Mouse (Mus musculus) ES-Bruce4 (cell line): Measurements from ENCODE around the gene Sh3rf1. TPM values are rescaled to one million over a fixed set of nuclear protein-coding genes. Genes with fewer than 3 reads are reported as not detected.

Experiments used
- H3K27ac ChIP-seq: 2 replicates; pipeline ENCODE4 v1.5.1; 2012; ENCODE audit warnings: low read length, inconsistent platforms; ENCODE audit not compliant: insufficient read depth
- H3K27me3 ChIP-seq: 2 replicates; pipeline ENCODE4 v1.6.1; 2012; ENCODE audit warnings: mild to moderate bottlenecking, low read length, inconsistent platforms; ENCODE audit not compliant: control insufficient read depth, poor library complexity, insufficient read depth, severe bottlenecking
- H3K36me3 ChIP-seq: 2 replicates; pipeline ENCODE4 v1.6.1; 2012; ENCODE audit warnings: inconsistent platforms, mild to moderate bottlenecking, low read length, moderate library complexity; ENCODE audit not compliant: control insufficient read depth, poor library complexity, insufficient read depth, severe bottlenecking
- H3K4me1 ChIP-seq: one replicate; pipeline ENCODE4 v1.8.1; 2011; ENCODE audit warnings: low read length; ENCODE audit not compliant: control insufficient read depth, insufficient read depth
- H3K4me3 ChIP-seq: 2 replicates; pipeline ENCODE4 v1.5.1; 2011; ENCODE audit warnings: low read depth, mild to moderate bottlenecking, low read length
- H3K9ac ChIP-seq: 2 replicates; pipeline ENCODE4 v1.6.1; 2012; ENCODE audit warnings: low read depth, mild to moderate bottlenecking, inconsistent platforms; ENCODE audit not compliant: poor library complexity, severe bottlenecking
- H3K9me3 ChIP-seq: replicated peaks from 2 replicates; pipeline ENCODE4 v1.6.1; 2012; ENCODE audit warnings: mild to moderate bottlenecking, low read length, inconsistent platforms; ENCODE audit not compliant: control insufficient read depth, poor library complexity, insufficient read depth, severe bottlenecking
- CTCF ChIP-seq: IDR thresholded peaks from one replicate; pipeline ENCODE4 v1.8.1; 2011; ENCODE audit warnings: low read depth, low read length
- EP300 ChIP-seq: IDR thresholded peaks from 2 replicates; pipeline ENCODE4 v1.6.1; 2011; ENCODE audit warnings: low read depth, low read length; ENCODE audit not compliant: insufficient read depth
- POLR2A ChIP-seq: IDR thresholded peaks from one replicate; pipeline ENCODE4 v1.8.1; 2011; ENCODE audit warnings: low read length; ENCODE audit not compliant: insufficient read depth
- polyA plus RNA-seq: library from polyadenylated mRNA; stranded (reverse); fragments of >200 nt; gene quantifications from 2 replicates; pipeline ENCODE4 v1.2.4, GENCODE M21; 2011; ENCODE audit warnings: low read depth; ENCODE audit not compliant: missing spikeins, insufficient read depth, insufficient read length

The Sh3rf1 gene
- polyA plus RNA-seq, 1 experiment, result 19.0 TPM

DNA sequence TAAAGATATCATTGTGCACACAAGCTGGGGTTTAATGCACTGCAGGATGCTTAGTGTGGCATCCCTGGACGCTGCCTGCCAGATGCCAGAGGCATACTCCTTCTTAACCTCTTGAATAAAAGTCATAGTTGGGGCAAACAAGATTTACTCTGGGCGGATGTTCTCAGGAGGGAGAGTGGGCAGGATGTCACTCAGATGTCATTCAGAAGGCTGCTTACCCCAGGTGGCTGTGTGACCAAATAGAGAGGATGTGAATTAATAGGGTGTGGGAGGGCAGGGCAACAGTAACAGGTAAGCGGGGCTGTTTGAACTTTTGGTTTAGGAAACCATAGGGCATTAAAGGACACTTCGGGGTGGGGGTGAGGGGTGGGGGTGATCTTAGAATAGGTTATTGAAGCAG is 37.7 kb downstream of the Sh3rf1 start:
- no peak overlapping the region for H3K27ac ChIP-seq
- no peak overlapping the region for H3K9ac ChIP-seq
- no peaks in the 10 kb centered on the region for H3K9me3 ChIP-seq
- H3K4me3 ChIP-seq, result no peak overlapping the region
- no peaks in the 10 kb centered on the region for H3K27me3 ChIP-seq
- no peaks in the 10 kb centered on the region for H3K36me3 ChIP-seq
- no peaks in the 10 kb centered on the region for H3K4me1 ChIP-seq
- TF ChIP-seq EP300, result no peak

DNA sequence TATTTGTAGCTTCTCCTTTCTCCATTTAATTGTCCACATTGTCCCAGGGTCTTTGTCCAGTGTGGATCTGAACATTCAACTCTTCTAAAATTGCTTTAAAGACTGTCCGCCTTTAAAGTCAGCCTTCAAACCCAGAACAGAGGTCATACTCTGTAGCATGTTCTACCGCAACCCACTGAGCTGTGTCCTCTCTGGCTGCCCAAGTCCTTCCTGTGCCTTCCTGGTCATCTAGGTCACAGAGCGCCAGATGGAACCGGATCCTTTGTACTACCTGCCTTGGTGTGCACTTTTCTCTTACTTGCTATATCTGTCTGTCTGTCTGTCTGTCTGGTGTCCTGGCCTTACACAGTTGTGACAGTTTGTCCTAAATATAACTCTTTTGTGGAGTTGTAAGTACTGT is 40.0 kb downstream of the Sh3rf1 start:
- H3K4me3 ChIP-seq, result no peak overlapping the region
- H3K36me3 ChIP-seq, result no peaks in the 10 kb centered on the region
- no peaks in the 10 kb centered on the region for H3K27me3 ChIP-seq
- no peak overlapping the region for H3K27ac ChIP-seq
- H3K9me3 ChIP-seq, result no peaks in the 10 kb centered on the region
- TF ChIP-seq CTCF (no peak), POLR2A (no peak), EP300 (no peak)
- H3K4me1 ChIP-seq, result no peaks in the 10 kb centered on the region
- H3K9ac ChIP-seq, result no peak overlapping the region

DNA sequence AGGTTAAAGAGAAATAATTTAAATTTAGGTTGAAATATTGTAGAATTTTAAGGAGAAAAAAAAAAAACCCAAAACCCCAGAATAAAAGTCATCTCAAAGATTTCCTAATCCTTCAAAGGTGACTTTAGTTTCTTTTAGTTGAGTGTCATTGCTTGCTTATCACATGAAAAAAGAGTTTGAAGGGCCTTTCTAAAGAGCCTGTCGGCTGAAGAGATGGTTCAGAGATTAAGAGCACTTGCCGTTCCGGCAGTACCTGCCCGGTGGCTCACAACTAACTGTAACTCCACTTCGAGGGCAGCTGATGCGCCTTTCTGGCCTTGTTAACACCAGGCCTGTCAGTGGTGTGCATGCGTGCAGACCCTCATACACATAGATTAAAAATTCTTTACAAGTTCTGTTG is 41.2 kb downstream of the Sh3rf1 start:
- Histone ChIP-seq H3K27me3 (no peaks in the 10 kb centered on the region), H3K4me3 (no peak overlapping the region), H3K36me3 (no peaks in the 10 kb centered on the region), H3K27ac (no peak overlapping the region), H3K9ac (no peak overlapping the region), H3K9me3 (no peaks in the 10 kb centered on the region), H3K4me1 (no peaks in the 10 kb centered on the region)
- no peak for TF ChIP-seq POLR2A
- TF ChIP-seq CTCF, result no peak
- TF ChIP-seq EP300, result no peak

DNA sequence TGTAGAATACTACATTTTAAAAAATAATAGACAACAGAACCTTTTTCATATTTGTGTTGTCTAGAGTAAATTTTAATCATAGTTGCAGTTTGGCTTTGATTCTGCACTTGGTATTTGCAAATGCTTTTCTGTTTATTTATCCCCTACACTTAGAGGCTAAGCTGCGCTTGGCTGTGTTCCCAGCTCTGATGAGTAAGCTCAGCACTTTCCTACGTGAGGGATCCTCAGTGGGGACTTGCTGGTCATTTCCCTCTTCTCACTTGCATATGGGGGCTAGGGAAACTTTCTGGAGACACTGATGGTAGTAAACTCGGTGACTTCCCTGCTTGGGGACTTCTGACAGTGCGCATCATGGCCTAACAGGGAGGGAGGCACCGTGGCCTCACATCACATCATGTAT is 41.7 kb downstream of the Sh3rf1 start:
- no peak overlapping the region for H3K4me3 ChIP-seq
- no peaks in the 10 kb centered on the region for H3K27me3 ChIP-seq
- no peaks in the 10 kb centered on the region for H3K4me1 ChIP-seq
- no peak overlapping the region for H3K9ac ChIP-seq
- no peak overlapping the region for H3K27ac ChIP-seq
- TF ChIP-seq EP300 (no peak), CTCF (no peak), POLR2A (no peak)
- H3K9me3 ChIP-seq, result no peaks in the 10 kb centered on the region
- H3K36me3 ChIP-seq, result no peaks in the 10 kb centered on the region

DNA sequence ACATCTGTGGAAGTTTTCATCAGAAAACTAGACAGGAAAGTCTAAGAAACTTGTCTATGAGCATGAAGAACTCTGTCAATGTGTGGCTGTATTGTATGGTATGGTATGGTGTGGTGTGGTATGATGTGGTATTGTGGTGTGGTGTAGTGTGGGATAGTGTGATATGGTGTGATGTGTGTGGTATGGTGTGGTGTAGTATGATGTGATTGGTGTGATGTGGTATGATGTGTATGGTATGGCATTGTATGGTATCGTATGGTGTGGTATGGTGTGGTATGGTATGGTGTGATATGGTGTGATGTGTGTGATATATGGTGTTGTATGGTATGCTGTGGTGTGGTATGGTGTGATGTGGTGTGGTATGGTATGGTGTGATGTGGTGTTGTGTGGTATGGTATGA is 43.4 kb downstream of the Sh3rf1 start:
- no peak overlapping the region for H3K9ac ChIP-seq
- H3K4me3 ChIP-seq, result no peak overlapping the region
- no peaks in the 10 kb centered on the region for H3K27me3 ChIP-seq
- no peak overlapping the region for H3K27ac ChIP-seq
- H3K36me3 ChIP-seq, result no peaks in the 10 kb centered on the region
- H3K9me3 ChIP-seq, result no peaks in the 10 kb centered on the region
- TF ChIP-seq POLR2A (no peak), EP300 (no peak), CTCF (no peak)
- H3K4me1 ChIP-seq, result no peaks in the 10 kb centered on the region

DNA sequence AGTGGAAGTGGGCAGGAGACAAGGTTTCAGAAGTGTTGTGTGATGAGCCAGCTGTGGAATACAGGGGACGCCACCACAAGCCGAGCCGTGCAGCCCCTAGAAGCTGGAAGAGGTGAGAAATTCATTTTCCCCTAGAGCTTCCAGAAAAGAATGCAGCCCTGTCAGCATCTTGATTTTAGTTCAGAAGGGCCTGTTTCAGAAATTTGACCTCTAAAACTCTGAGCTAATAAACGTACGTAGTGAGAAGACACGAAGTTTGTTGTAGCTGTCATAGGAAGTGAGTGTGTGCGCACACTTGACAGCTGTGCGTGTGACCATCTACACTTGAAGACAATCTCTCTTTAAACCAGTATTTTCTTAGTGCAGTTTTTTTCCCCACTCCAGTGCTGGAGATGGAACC is 44.0 kb downstream of the Sh3rf1 start:
- H3K27ac ChIP-seq, result no peak overlapping the region
- H3K4me3 ChIP-seq, result no peak overlapping the region
- TF ChIP-seq EP300 (no peak), POLR2A (no peak), CTCF (no peak)
- H3K9ac ChIP-seq, result no peak overlapping the region
- no peaks in the 10 kb centered on the region for H3K36me3 ChIP-seq
- no peaks in the 10 kb centered on the region for H3K9me3 ChIP-seq
- no peaks in the 10 kb centered on the region for H3K27me3 ChIP-seq
- no peaks in the 10 kb centered on the region for H3K4me1 ChIP-seq
